Mouse (Mus musculus) brain, embryonic 14.5 days (tissue): ENCODE results near the gene Hipk2.

Source experiments
- CTCF ChIP-seq: fragments of 200-500 bp; IDR thresholded peaks from 2 replicates; pipeline ENCODE4 v1.5.1; 2012; ENCODE audit warnings: inconsistent platforms, mild to moderate bottlenecking, moderate library complexity, borderline replicate concordance; ENCODE audit not compliant: insufficient read depth, insufficient read length; ENCODE audit errors: extremely low read depth
- POLR2A ChIP-seq: fragments of 200-500 bp; IDR thresholded peaks from 2 replicates; pipeline ENCODE4 v1.6.1; 2012; ENCODE audit warnings: mild to moderate bottlenecking, inconsistent platforms, borderline replicate concordance; ENCODE audit not compliant: poor library complexity, insufficient read depth, insufficient read length, severe bottlenecking; ENCODE audit errors: extremely low read depth

GRCm38 (mm10) chr6:38865805-38866204 is 10.2 kb downstream of the Hipk2 start:
- no peak for TF ChIP-seq CTCF
- TF ChIP-seq POLR2A: no peak
